Mouse (Mus musculus) cerebellum, adult 18-20 months (tissue): Measurements from ENCODE around the gene Etfa.
A peak's percentile ranks its signal among the peaks of the same experiment; 100 is the strongest.

Experiments used
- DNase-seq, 2 experiments: peaks; one replicate each; pipeline ENCODE4 v3.0.0; 2021

Gene Etfa

DNA sequence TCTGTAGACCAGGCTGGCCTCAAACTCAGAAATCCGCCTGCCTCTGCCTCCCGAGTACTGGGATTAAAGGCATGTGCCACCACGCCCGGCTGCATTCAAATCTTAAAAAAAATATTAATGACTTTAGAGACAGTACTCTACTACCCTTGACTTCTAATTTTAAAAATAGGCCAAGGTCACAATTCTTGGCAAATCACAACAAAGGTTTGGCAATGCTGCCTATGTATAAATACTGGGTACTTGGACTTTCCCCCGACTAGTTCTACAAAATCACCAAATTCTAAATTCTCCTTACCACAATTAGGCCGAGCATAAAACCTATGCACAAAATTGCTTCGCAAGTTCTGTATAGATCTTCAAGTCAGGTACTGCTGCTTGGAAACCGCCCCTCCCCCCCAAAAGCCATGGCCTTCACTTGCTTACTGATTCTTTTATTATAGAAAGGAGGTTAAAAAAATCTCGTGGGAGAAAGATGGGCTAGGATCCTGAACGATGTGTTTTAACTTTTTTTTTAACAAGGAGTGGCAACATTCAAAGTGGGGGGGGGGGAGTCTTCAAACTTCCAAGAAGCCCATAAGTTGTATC is 1.3 kb downstream of the Etfa start:
- no peak for DNase-seq

DNA sequence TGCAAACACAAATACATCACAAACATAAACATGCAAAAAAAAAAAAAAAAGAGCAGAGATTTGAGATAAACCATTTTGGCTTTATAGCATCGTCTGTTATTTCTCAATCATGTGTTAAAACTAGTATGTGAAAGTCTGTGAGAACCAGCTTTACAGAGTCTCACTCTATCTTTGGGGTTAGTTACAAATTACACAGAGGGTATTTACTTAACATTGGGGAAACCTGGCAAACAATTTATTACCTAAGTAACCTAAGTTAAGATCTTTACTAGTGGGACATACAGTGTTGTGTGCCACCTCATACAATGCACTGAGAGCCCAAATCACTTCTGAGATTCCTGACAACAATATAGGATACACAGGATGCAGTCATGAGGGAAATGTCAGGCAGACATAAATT is 2.3 kb downstream of the Etfa start:
- no peak for DNase-seq

GRCm38 (mm10) chr9:55508701-55509100 is 3.3 kb downstream of the Etfa start:
- no peak for DNase-seq

DNA sequence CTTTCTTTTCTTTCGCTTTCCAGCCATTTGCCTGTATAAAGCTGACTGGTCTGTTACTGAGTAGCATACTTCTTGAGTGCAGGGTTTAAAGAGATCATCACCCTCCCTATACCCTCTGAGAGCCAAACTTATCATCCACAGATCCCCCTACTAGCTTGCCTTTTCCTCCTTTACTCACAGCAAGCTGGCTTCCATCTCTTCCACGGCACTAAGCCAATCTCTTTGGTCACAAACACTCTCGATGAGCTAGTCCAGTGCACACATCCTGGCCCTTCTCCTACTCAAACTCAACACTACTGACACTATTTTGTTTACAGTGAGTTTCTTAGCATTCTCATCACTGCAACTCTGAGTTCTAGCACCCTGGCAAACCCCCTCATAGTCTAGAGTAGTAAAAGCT is 4.1 kb downstream of the Etfa start:
- DNase-seq, result no peak

- no peak for DNase-seq
Measured at GRCm38 (mm10) chr9:55482116-55482515, 29.9 kb downstream of the Etfa start.

- no peak for DNase-seq
Measured at GRCm38 (mm10) chr9:55478699-55479098, 33.3 kb downstream of the Etfa start.

DNA sequence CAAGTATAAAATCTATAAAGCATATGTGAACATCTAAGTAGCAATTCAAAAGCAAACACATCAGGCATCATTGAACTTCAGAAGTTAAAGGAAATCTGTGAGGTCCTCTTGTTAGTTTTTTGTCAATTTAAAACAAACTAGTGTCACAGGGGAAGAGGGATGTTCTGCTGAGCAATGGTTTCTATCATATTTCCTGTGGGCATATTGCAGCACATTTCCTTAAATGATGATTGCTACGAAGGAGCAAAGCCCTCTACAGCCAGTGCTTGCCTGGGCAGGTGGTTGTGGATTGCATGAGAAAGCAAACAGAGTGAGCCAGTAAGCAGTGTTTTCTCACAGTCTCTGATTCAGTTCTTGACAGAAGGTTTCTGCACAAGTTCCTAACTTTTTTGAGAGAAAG is 36.0 kb downstream of the Etfa start:
- DNase-seq, result no peak

DNA sequence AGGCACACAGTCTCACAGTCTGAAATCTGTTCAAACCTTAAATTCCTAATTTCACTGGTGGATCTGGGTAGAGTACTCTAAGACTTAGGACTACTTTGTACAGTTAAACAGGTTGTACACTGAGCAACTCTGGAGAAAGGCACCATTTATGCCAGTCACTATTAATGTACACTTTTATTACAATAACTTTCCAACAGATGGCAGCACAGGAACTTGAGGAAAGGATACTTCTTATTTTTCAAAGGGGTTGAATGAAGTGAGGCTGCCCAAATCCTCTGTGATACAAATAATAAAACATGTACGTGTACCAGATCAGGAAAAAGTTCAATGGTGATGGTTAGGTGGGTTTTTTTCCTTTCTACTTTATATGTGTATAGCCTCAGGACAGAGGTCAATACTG is 43.6 kb downstream of the Etfa start:
- DNase-seq, result no peak

DNA sequence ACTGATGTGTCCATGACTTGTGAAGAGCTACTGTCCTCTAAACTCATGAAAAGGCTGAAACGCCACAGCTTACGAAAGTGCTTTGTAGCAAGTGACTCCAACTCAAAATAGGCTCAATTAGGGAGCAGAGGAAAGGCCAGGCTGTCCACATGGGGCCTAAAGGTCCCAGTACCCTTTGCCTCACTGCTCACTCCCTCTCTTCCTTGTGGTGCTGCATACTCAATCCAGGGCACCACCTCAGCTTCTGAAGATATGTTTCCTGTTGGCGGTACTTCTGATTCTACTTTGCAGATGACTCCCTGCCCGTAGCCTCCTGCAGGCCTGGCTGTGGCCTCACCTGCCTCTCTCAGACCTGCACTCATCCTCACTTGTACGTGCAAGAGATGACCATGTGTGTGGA is 58.7 kb downstream of the Etfa start:
- DNase-seq, result no peak

GRCm38 (mm10) chr9:55452906-55453305 is 59.1 kb downstream of the Etfa start:
- no peak for DNase-seq

DNA sequence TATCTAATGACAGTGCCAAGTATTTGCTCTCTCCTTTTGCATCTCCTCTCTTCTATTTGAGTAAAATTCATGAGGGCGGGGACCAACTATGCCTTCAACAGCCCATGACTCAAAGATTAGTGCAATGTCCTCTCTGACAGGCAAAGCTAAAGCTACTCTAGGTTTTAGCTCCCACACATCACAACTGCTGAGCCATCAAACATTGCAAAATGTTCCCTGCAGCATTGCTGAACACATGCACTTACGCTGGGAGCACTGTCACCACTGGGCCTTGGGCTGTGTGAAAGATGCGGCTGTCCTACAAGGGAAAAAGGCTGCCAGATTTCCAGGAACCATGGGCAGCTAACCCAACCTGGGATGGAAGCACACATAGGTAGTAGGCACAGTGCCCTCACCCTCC is 60.6 kb downstream of the Etfa start:
- no peak for DNase-seq

- DNase-seq, result no peak
Measured at GRCm38 (mm10) chr9:55450035-55450434, 62.0 kb downstream of the Etfa start.

DNA sequence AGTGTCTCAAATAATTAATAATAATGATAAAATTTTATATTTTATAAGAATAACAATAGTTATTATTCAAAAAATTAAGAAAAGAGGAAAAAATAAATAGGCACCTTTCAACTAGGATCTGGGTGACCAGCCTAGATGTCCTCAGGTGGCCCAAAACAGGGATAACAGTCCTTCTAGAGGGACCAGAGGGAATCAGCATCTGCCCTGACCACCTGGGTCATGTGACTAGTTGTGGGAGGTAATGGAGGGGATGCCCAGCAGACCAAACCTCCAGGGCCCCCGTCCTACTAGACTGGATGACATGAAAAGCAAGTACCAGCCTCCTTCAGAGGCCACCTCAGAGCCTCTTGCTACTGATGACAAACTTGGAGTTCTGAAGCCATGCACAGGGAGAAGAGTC is 62.9 kb downstream of the Etfa start:
- no peak for DNase-seq

GRCm38 (mm10) chr9:55447509-55447908 is 64.5 kb downstream of the Etfa start:
- DNase-seq, result no peak

DNA sequence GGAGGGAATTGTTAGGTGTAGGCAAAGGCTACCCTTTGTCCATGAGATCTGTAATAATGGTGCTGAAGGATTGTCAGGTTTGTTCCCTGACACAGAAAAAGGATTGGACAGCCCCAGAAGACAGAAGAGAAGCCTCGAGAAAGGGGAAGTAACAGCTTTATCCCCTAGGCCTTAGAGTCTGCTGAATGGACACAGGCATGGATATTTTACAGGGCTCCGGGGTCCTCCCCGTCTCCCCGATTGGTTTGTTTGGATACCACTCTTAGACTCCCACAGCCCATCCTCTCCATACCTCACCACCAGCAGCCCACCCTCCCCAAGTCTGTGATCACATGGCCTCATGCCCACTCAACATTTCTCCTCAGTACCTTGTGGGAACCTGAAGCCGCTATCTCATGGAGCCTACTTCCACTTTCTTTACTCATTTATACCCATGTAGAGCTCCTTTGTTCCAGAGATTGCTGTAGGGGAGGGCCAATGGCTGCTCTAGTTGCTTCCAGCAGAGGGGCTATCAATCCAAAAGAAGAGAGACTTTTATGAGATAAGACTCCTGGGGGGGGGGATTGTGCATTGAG is 72.8 kb downstream of the Etfa start:
- DNase-seq, result no peak

DNA sequence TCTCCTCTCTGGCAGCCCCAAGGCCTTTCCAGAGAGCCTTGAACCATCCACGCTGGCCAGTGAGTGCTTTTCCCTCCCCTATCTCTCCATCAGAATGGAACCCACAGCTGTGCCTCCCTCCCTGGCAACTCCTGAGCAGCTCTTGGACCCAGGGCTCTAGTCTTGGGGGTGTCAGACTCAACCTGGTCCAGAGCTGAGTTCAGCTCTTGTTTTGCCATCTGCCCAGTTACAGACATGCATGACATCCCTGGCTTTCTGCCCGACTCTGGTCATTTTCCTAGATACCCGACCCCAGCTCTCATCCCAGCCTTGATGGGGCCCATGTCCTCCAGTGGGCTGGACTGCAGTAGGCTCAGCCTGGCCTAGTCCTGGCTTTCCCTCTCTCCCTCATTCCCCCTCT is 73.6 kb downstream of the Etfa start:
- DNase-seq, result no peak

GRCm38 (mm10) chr9:55433875-55434274 is 78.2 kb downstream of the Etfa start:
- DNase-seq, result no peak

DNA sequence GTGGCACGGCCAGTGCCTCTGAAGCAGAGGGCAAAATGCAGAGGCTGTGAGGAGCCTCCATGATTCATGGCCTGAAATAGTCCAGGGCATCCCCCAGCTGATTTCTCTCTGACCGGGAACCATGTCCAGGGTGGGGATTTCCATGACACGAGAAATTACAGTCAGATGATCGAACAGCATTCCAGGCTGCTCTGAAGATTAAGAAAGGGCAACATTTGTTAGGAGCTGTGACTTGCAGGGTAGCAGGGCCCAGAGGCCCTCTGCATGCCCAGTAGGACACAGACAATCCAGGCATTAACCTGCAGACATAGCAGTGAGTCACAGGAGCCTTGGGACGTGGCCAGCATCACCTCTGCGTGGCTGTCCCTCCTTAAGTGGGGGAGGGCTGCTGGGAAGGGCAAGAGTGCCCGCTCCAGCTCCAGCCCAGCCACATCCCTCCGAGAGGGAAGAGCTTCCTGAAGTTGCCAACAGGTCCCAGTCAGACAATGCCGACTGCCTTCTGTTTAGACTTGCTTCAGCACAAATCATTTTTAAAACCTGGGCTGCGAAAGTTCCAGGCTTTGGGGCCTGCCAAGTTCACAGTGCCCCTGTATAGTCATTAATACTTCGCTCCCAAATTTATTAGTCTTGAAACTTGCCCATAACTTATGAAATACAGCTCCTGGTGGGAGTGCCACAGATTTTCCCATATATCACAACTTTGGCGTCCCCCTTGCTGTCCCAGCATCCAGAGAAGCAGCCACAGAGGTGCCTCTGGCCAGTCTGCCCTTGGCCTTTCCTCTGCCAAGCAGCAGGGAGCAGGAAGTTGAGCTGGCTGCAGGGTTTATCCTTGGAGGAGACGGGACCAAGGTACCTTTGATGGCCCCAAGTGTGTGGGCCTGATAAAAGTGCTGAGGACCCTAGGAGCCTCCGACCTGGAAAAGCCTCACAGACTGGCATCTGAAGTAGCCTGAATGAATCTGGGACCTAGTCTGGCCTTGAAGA is 79.4 kb downstream of the Etfa start:
- peak; percentile 42 to 46 for DNase-seq

DNA sequence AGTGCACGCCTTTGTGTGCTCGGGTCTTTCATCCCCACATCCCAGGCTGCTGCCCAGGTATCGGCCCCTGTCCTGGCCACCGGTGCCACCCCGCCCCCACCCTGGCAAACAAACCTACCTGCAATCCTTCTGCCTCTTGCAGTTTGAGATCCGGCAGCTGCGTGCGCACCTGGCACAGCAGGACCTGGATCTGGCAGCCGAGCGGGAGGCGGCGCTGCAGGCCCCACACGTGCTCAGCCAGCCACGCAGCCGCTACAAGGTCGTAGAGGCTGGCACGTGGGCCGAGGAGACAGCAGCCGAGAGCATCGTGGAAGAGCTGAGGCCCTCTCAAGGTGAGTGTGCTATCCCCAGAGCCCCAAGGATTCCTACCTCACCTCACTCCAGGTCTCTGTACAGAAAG is 81.9 kb downstream of the Etfa start:
- no peak for DNase-seq

- peak; percentile 72 to 80 for DNase-seq
Measured at GRCm38 (mm10) chr9:55429242-55429975, 82.6 kb downstream of the Etfa start.

- DNase-seq, result no peak
Measured at GRCm38 (mm10) chr9:55425271-55425810, 86.7 kb downstream of the Etfa start.

GRCm38 (mm10) chr9:55423451-55424424 is 88.3 kb downstream of the Etfa start:
- DNase-seq, result peak; percentile 65 to 75
